Mouse (Mus musculus) MEL (cell line): ENCODE results near the gene Tubgcp6.

ENCODE experiments used
- CHD2 ChIP-seq: IDR thresholded peaks from 2 replicates; pipeline ENCODE4 v1.6.1; 2011; ENCODE audit warnings: low read length, improper control_type of control experiment
- CTCF ChIP-seq, 3 experiments: IDR thresholded peaks in 2 of 3; conservative IDR thresholded peaks in 1 of 3; 2 replicates each; pipeline ENCODE4 v1.5.1; 2011 to 2012; ENCODE audit warnings: low read length in 3 of 3, low read depth in 2 of 3, mild to moderate bottlenecking in 2 of 3, improper control_type of control experiment in 1 of 3, inconsistent platforms in 1 of 3, mixed read lengths in 1 of 3, moderate library complexity in 1 of 3; ENCODE audit not compliant: control insufficient read depth in 1 of 3, insufficient read depth in 1 of 3, poor library complexity in 1 of 3, severe bottlenecking in 1 of 3
- E2F4 ChIP-seq: IDR thresholded peaks from 2 replicates; pipeline ENCODE4 v1.6.1; 2011; ENCODE audit warnings: low read depth, low read length, improper control_type of control experiment, borderline replicate concordance
- ELF1 ChIP-seq: IDR thresholded peaks from 2 replicates; pipeline ENCODE4 v1.6.1; 2014; ENCODE audit warnings: low read depth, mild to moderate bottlenecking, inconsistent platforms, low read length, improper control_type of control experiment, moderate library complexity
- EP300 ChIP-seq, 2 experiments: IDR thresholded peaks; 2 replicates each; pipeline ENCODE4 v1.6.1; 2011; ENCODE audit warnings: improper control_type of control experiment in 2 of 2, low read length in 2 of 2, low read depth in 1 of 2, mild to moderate bottlenecking in 1 of 2
- GATA1 ChIP-seq: IDR thresholded peaks from 2 replicates; pipeline ENCODE4 v1.6.1; 2011; ENCODE audit warnings: low read depth, low read length, improper control_type of control experiment
- MXI1 ChIP-seq: IDR thresholded peaks from 2 replicates; pipeline ENCODE4 v1.6.1; 2011; ENCODE audit warnings: mild to moderate bottlenecking, low read depth, low read length, improper control_type of control experiment
- POLR2A ChIP-seq, 2 experiments: IDR thresholded peaks; 2 replicates each; pipeline ENCODE4 v1.6.1; 2011 to 2012; ENCODE audit warnings: low read length in 2 of 2, mild to moderate bottlenecking in 2 of 2, control low read depth in 1 of 2, improper control_type of control experiment in 1 of 2, low read depth in 1 of 2, moderate library complexity in 1 of 2; ENCODE audit not compliant: control insufficient read depth in 1 of 2, insufficient read depth in 1 of 2, poor library complexity in 1 of 2
- POLR2AphosphoS2 ChIP-seq: IDR thresholded peaks from 2 replicates; pipeline ENCODE4 v1.6.1; 2011; ENCODE audit warnings: low read length, improper control_type of control experiment
- RCOR1 ChIP-seq: IDR thresholded peaks from 2 replicates; pipeline ENCODE4 v1.6.1; 2012; ENCODE audit warnings: low read depth, mild to moderate bottlenecking, inconsistent platforms, low read length, improper control_type of control experiment
- USF1 ChIP-seq: IDR thresholded peaks from 2 replicates; pipeline ENCODE4 v1.6.1; 2014; ENCODE audit warnings: low read depth, mild to moderate bottlenecking, inconsistent platforms, low read length, improper control_type of control experiment, moderate library complexity
- ZC3H11A ChIP-seq: IDR thresholded peaks from 2 replicates; pipeline ENCODE4 v1.6.1; 2012; ENCODE audit warnings: low read depth, mild to moderate bottlenecking, inconsistent platforms, low read length, improper control_type of control experiment
- ZMIZ1 ChIP-seq: IDR thresholded peaks from 2 replicates; pipeline ENCODE4 v1.6.1; 2012; ENCODE audit warnings: low read depth, mild to moderate bottlenecking, inconsistent platforms, low read length, improper control_type of control experiment, moderate library complexity
- ZNF384 ChIP-seq: IDR thresholded peaks from 2 replicates; pipeline ENCODE4 v1.6.1; 2012; ENCODE audit warnings: low read depth, mild to moderate bottlenecking, inconsistent platforms, low read length, improper control_type of control experiment

DNA sequence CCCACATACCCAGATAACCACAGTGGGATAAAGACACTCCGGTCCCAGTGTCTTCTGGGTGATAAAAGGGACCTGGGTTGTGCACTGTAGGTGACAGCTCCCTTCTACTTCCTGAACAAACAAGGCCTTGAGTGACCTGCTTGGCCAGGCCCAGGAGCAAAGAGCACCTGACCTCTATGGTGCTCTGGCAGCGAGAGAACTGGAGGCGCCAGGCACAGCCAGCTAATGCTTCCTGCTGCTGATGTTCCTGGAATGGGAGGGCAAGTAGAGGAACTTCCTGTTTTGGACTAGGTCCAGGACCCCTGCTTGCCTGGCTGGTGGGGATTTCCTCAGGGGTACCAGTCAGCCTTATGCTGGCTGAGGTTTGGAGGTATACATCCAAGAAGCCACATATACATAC, 47.2 kb upstream of the Tubgcp6 start:
- TF ChIP-seq GATA1 (no peak), POLR2A (IDR thresholded peaks at IDR 0.05; ENCODE audit: control insufficient read depth in 1 of 2, insufficient read depth in 1 of 2, low read depth in 1 of 2, low read length in 2 of 2, poor library complexity in 1 of 2) (no peak), CTCF (IDR thresholded peaks at IDR 0.05 in 2 of 3, conservative IDR thresholded peaks at IDR 0.05 in 1 of 3; ENCODE audit: control insufficient read depth in 1 of 3, insufficient read depth in 1 of 3, low read depth in 2 of 3, low read length in 3 of 3, poor library complexity in 1 of 3, severe bottlenecking in 1 of 3) (no peak), ZNF384 (no peak), ZMIZ1 (no peak), RCOR1 (no peak), MXI1 (no peak), ELF1 (no peak), POLR2AphosphoS2 (no peak), USF1 (no peak), EP300 (IDR thresholded peaks at IDR 0.05; ENCODE audit: low read depth in 1 of 2, low read length in 2 of 2) (no peak), CHD2 (no peak), ZC3H11A (no peak), E2F4 (no peak)
